Mouse (Mus musculus) spleen, adult 2 months (tissue): Measurements from ENCODE around the gene Itga9.

Experiments
- CTCF ChIP-seq: fragments of 200-500 bp; IDR thresholded peaks from 2 replicates; pipeline ENCODE4 v1.5.1; 2011; ENCODE audit warnings: mild to moderate bottlenecking, inconsistent platforms; ENCODE audit not compliant: insufficient read depth, insufficient read length, insufficient replicate concordance; ENCODE audit errors: extremely low read depth
- POLR2A ChIP-seq: fragments of 200-500 bp; IDR thresholded peaks from 2 replicates; pipeline ENCODE4 v1.6.1; 2011; ENCODE audit warnings: low read depth, low read length, inconsistent platforms

DNA sequence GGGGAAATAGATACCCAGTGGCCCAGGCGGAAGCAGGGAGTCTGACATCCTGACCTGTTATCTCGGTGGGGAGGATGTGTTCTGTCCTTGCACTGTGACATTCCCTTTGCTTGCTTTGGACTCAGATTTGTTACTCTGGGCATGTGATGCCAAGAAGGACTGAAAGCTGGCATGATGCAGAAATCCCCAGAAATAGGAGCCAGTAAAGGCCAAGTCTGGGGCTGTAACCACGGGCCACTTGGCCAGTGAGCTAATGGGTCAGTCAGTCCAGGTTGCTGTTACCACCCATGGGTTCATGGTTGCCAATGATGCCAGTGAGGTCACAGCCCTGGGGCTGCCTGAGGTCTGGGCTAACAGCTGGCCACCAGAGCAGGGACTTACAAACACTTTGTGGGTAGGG is 133.2 kb downstream of the Itga9 start:
- TF ChIP-seq POLR2A, result no peak
- no peak for TF ChIP-seq CTCF
